Mouse (Mus musculus): ENCODE results near the gene Rcl1.

DNA sequence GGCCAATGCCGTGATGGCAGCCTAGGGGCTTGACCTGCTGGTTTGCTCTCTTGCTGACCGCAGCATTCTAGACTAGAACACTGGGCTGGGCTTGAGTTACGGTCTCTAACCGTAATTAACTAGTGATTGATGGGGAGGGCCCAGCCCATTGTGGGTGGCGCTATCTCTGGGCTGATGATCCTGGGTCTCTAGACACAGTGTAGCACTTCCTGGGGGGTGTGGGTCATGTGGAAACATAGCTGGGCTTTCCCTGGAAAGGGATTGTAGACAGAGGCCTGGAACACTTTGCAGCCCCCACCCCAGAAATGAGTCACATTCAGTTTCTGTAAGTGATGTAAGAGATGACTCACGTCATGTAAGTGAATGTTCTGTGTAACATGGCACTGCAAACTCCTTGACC, 48.9 kb downstream of the Rcl1 start:
- TF ChIP-seq CTCF (IDR thresholded peaks at IDR 0.05; ENCODE audit: low read depth) (no peak), EP300 (IDR thresholded peaks at IDR 0.05; ENCODE audit: low read depth) (no peak)

Measured in liver, postnatal 0 days (tissue).